10 mouse cellular contexts compared by ENCODE assay signal in genomic region chr1:167273380-167274163, GRCm38 (mm10). TPM values are rescaled to one million over a fixed set of nuclear protein-coding genes. Genes with fewer than 3 reads are reported as not detected.
DNase-seq lines count a peak whose midpoint lies in the region; ATAC-seq and TF ChIP-seq lines count a peak whose summit lies in the region.
"Had no signal": no experiment of that assay in that cellular context is flagged by ENCODE, and none has a peak within 500 bp of the region (broad histone marks: within the 10 kb centered on the region; RNA-seq: fewer than 3 reads in every experiment).

No protein-coding gene starts in this region.

- TF ChIP-seq CTCF in MEL (IDR thresholded peaks at IDR 0.05 in 2 of 3, conservative IDR thresholded peaks at IDR 0.05 in 1 of 3; ENCODE audit: control insufficient read depth in 1 of 3, insufficient read depth in 1 of 3, low read depth in 2 of 3, low read length in 3 of 3, poor library complexity in 1 of 3, severe bottlenecking in 1 of 3): no peak
- no peak for TF ChIP-seq CTCF in gastrocnemius, adult 2 months (IDR thresholded peaks at IDR 0.05)

- no peak overlapping the region for H3K4me3 ChIP-seq in heart, embryonic 14.5 days (ENCODE audit: control insufficient read depth in 1 of 2, insufficient read depth in 1 of 2, low read depth in 1 of 2, low read length in 2 of 2)
- H3K4me3 ChIP-seq in MEL (ENCODE audit: control insufficient read depth in 1 of 2, insufficient read depth in 1 of 2, low read depth in 2 of 2, low read length in 2 of 2): peak overlapping the region; percentile 41 to 66
- H3K4me3 ChIP-seq in liver, embryonic 13.5 days (replicated peaks): peak overlapping the region; percentile 16
- H3K4me3 ChIP-seq in gastrocnemius, adult 2 months: no peak overlapping the region

- no peaks in the 10 kb centered on the region for H3K27me3 ChIP-seq in heart, embryonic 14.5 days (ENCODE audit: control insufficient read depth, insufficient read depth, low read length)
- H3K27me3 ChIP-seq in MEL (ENCODE audit: control insufficient read depth in 1 of 2, insufficient read depth in 2 of 2, low read length in 2 of 2): no peaks in the 10 kb centered on the region
- H3K27me3 ChIP-seq in liver, embryonic 13.5 days: no peaks in the 10 kb centered on the region

- WGBS in heart, embryonic 14.5 days: 19% methylated on average over 14 of the region's 14 CpGs
- 13% methylated on average over 14 of the region's 14 CpGs for WGBS in liver, embryonic 13.5 days (ENCODE audit: insufficient replicate concordance)

- no peaks in the 10 kb centered on the region for H3K36me3 ChIP-seq in heart, embryonic 14.5 days (ENCODE audit: control insufficient read depth, insufficient read depth, low read length)
- H3K36me3 ChIP-seq in MEL (ENCODE audit: control insufficient read depth in 1 of 2, insufficient read depth in 2 of 2, low read length in 2 of 2): peaks cover 2 to 54% of the 10 kb centered on the region in 2 experiments; a peak in 3 of 4 replicates
- peaks cover under 1% of the 10 kb centered on the region; the same call in 1 of the 2 replicates for H3K36me3 ChIP-seq in liver, embryonic 13.5 days

- no peak overlapping the region; the same call in 1 of the 2 replicates for H3K9ac ChIP-seq in heart, embryonic 14.5 days (ENCODE audit: low read length)
- H3K9ac ChIP-seq in MEL (ENCODE audit: control insufficient read depth, low read depth, low read length, poor library complexity, severe bottlenecking): peak overlapping the region; percentile 56
- H3K9ac ChIP-seq in liver, embryonic 13.5 days: peak overlapping the region; percentile 40

- DNase-seq in heart, postnatal 14 days: no peak
- peak; percentile 54 for DNase-seq in CD4-positive helper T cell, adult 2 months (ENCODE audit: low read depth, low spot score)
- DNase-seq in MEL (ENCODE audit: low read depth, low spot score): peak; percentile 89
- DNase-seq in liver, embryonic 13.5 days: no peak
- no peak for DNase-seq in right cerebral cortex, postnatal 14 days
- DNase-seq in gastrocnemius, adult 2 months: no peak
- DNase-seq: embryo, embryonic 11 days; kidney, adult 11 months had no signal

- intact Hi-C loops in heart, postnatal 14 days (cut with DNase I): no loop called here
- intact Hi-C loops in gastrocnemius, adult 2 months (cut with DNase I): loop anchor here (5.0 kb wide), 1 partner anchor 34 kb away; the partner anchor contains the start of gene Tmco1

- TF ChIP-seq EP300 in MEL (IDR thresholded peaks at IDR 0.05; ENCODE audit: low read depth in 1 of 2, low read length in 2 of 2): peak; percentile 86 to 88

- no peak for TF ChIP-seq POLR2A in MEL (IDR thresholded peaks at IDR 0.05; ENCODE audit: control insufficient read depth in 1 of 2, insufficient read depth in 1 of 2, low read depth in 1 of 2, low read length in 2 of 2, poor library complexity in 1 of 2)

- no peaks in the 10 kb centered on the region for H3K9me3 ChIP-seq in heart, embryonic 14.5 days (ENCODE audit: control insufficient read depth, low read length)
- H3K9me3 ChIP-seq in MEL (replicated peaks; ENCODE audit: insufficient read depth, low read length): no peaks in the 10 kb centered on the region
- H3K9me3 ChIP-seq in liver, embryonic 13.5 days (replicated peaks): no peaks in the 10 kb centered on the region

- peaks cover 39 to 57% of the 10 kb centered on the region in 2 experiments for H3K4me1 ChIP-seq in heart, embryonic 14.5 days (ENCODE audit: control insufficient read depth in 2 of 2, insufficient read depth in 2 of 2, low read length in 2 of 2)
- peaks cover 33 to 64% of the 10 kb centered on the region in 2 experiments for H3K4me1 ChIP-seq in MEL (ENCODE audit: control insufficient read depth in 1 of 2, insufficient read depth in 2 of 2, low read length in 2 of 2)
- H3K4me1 ChIP-seq in liver, embryonic 13.5 days (replicated peaks): peaks cover 79% of the 10 kb centered on the region

- TF ChIP-seq RAD21 in MEL (IDR thresholded peaks at IDR 0.05; ENCODE audit: low read depth, low read length): no peak

- peak overlapping the region; percentile 57 to 69; a peak in 3 of 4 replicates for H3K27ac ChIP-seq in heart, embryonic 14.5 days (replicated peaks in 1 of 2; ENCODE audit: control insufficient read depth in 1 of 2, insufficient read depth in 1 of 2, low read depth in 2 of 2, low read length in 2 of 2)
- H3K27ac ChIP-seq in MEL (ENCODE audit: control insufficient read depth, low read depth, low read length): peak overlapping the region; percentile 94
- peak overlapping the region; percentile 83 for H3K27ac ChIP-seq in liver, embryonic 13.5 days
- no peak overlapping the region for H3K27ac ChIP-seq in gastrocnemius, adult 2 months

- H3K79me2 ChIP-seq in MEL (ENCODE audit: control insufficient read depth, insufficient read depth, low read length, poor library complexity): peaks cover 88% of the 10 kb centered on the region

- peak overlapping the region; percentile 52 for H3K4me2 ChIP-seq in heart, embryonic 14.5 days (ENCODE audit: low read length)
- peak overlapping the region; percentile 56 for H3K4me2 ChIP-seq in liver, embryonic 13.5 days

- no peak for ATAC-seq in heart, embryonic 14.5 days (ENCODE audit: insufficient number of reproducible peaks, insufficient read depth, low FRiP score, low read depth)
- ATAC-seq in liver, embryonic 13.5 days (ENCODE audit: low read depth): peak; percentile 59
- no peak for ATAC-seq in monocyte, adult 5-6 weeks (replicated peaks; ENCODE audit: insufficient number of reproducible peaks, low FRiP score, low TSS enrichment, poor library complexity, severe bottlenecking)

TF ChIP-seq in MEL, 35 proteins besides CTCF, POLR2A, EP300 and RAD21 (continues in another document):
- no peak for TF ChIP-seq UBTF (IDR thresholded peaks at IDR 0.05; ENCODE audit: borderline replicate concordance, insufficient read depth, low read depth, low read length)
- TF ChIP-seq ZMIZ1 (IDR thresholded peaks at IDR 0.05; ENCODE audit: low read depth, low read length): peak; percentile 42
- TF ChIP-seq MAFK (IDR thresholded peaks at IDR 0.05; ENCODE audit: borderline replicate concordance, low read depth, low read length): 0 out of 2 replicates have a peak, but pooled peaks have one; percentile 26
- no peak for TF ChIP-seq ZC3H11A (IDR thresholded peaks at IDR 0.05; ENCODE audit: low read depth, low read length)
- TF ChIP-seq MEF2A (IDR thresholded peaks at IDR 0.05; ENCODE audit: extremely low read depth, insufficient replicate concordance, low read depth, low read length, poor library complexity, severe bottlenecking): no peak
- peak; percentile 83 for TF ChIP-seq TCF12 (IDR thresholded peaks at IDR 0.05; ENCODE audit: low read depth, low read length)
- TF ChIP-seq SMC3 (IDR thresholded peaks at IDR 0.05; ENCODE audit: low read depth, low read length): no peak
- peak; percentile 46; the same call in 1 of the 2 replicates for TF ChIP-seq BHLHE40 (IDR thresholded peaks at IDR 0.05; ENCODE audit: borderline replicate concordance, low read depth, low read length)
- peak; percentile 95 for TF ChIP-seq GATA1 (IDR thresholded peaks at IDR 0.05; ENCODE audit: low read depth, low read length)
- peak; percentile 27; the same call in 1 of the 2 replicates for TF ChIP-seq TAL1 (IDR thresholded peaks at IDR 0.05; ENCODE audit: low read length)
- no peak for TF ChIP-seq KAT2A (conservative IDR thresholded peaks at IDR 0.05; ENCODE audit: low read depth, low read length)
- TF ChIP-seq ZNF384 (IDR thresholded peaks at IDR 0.05; ENCODE audit: low read depth, low read length): 0 out of 2 replicates have a peak, but pooled peaks have one; percentile 18
- peak; percentile 94 for TF ChIP-seq SIN3A (IDR thresholded peaks at IDR 0.05; ENCODE audit: low read length)
- TF ChIP-seq USF2 (IDR thresholded peaks at IDR 0.05; ENCODE audit: borderline replicate concordance in 1 of 2, insufficient read depth in 1 of 2, low read depth in 1 of 2, low read length in 2 of 2): no peak
- 0 out of 2 replicates have a peak, but pooled peaks have one; percentile 43 for TF ChIP-seq POLR2AphosphoS2 (IDR thresholded peaks at IDR 0.05; ENCODE audit: low read length)
- peak; percentile 73 for TF ChIP-seq RCOR1 (IDR thresholded peaks at IDR 0.05; ENCODE audit: low read depth, low read length)
- peak; percentile 81 for TF ChIP-seq ETS1 (IDR thresholded peaks at IDR 0.05; ENCODE audit: low read depth, low read length)
- TF ChIP-seq POLR2AphosphoS5 (IDR thresholded peaks at IDR 0.05; ENCODE audit: borderline replicate concordance, low read depth, low read length): no peak
- no peak for TF ChIP-seq ZKSCAN1 (IDR thresholded peaks at IDR 0.05; ENCODE audit: low read depth, low read length)
- peak; percentile 82 for TF ChIP-seq MAX (IDR thresholded peaks at IDR 0.05; ENCODE audit: low read length)
- TF ChIP-seq E2F4 (IDR thresholded peaks at IDR 0.05; ENCODE audit: borderline replicate concordance, low read depth, low read length): no peak
- peak; percentile 91; the same call in 1 of the 2 replicates for TF ChIP-seq MXI1 (IDR thresholded peaks at IDR 0.05; ENCODE audit: low read depth, low read length)
- peak; percentile 58 for TF ChIP-seq NRF1 (IDR thresholded peaks at IDR 0.05; ENCODE audit: insufficient read depth, low read depth, low read length, poor library complexity, severe bottlenecking)
- TF ChIP-seq CHD2 (IDR thresholded peaks at IDR 0.05; ENCODE audit: low read length): peak; percentile 85

RNA-seq across cellular contexts. Expression of gene Uck2, which starts 11.5 kb away (rescaled TPM):
- polyA plus RNA-seq in heart, embryonic 14.5 days (2014; fragmentation: Nextera tagmentation; extraction: Ambion mirVana): 39.2 TPM in 2 replicates
- total RNA-seq in heart, postnatal 14 days (2021): 10 to 100 TPM; 47.3 to 54.5 TPM
- 191 and 213 TPM in 2 replicates for total RNA-seq in MEL (2012; rRNA removed)
- polyA plus RNA-seq in MEL (2012; ENCODE audit: insufficient read depth in 1 of 2, insufficient read length in 2 of 2, low read depth in 1 of 2, low replicate concordance in 2 of 2, missing spikeins in 1 of 2): 100 to 1,000 TPM; 290 to 643 TPM
- 67.1 and 82.5 TPM in 2 replicates for polyA plus RNA-seq in liver, embryonic 13.5 days (2015; fragmentation: Nextera tagmentation; extraction: Ambion mirVana)
- total RNA-seq in monocyte, adult 5-6 weeks (2017): 12.9 to 32.1 TPM (median 23.7 TPM) in 3 replicates
- total RNA-seq in gastrocnemius, adult 2 months (2021): 10 to 100 TPM; 14.1 to 22.4 TPM

RNA-seq across cellular contexts. Expression of gene Tmco1, which starts 34.6 kb away (rescaled TPM):
- polyA plus RNA-seq in heart, embryonic 14.5 days (2014; fragmentation: Nextera tagmentation; extraction: Ambion mirVana): 85.6 and 90.1 TPM in 2 replicates
- 10 to 100 TPM; 80.6 to 86.5 TPM for total RNA-seq in heart, postnatal 14 days (2021)
- total RNA-seq in MEL (2012; rRNA removed): 126 and 128 TPM in 2 replicates
- polyA plus RNA-seq in MEL (2012; ENCODE audit: insufficient read depth in 1 of 2, insufficient read length in 2 of 2, low read depth in 1 of 2, low replicate concordance in 2 of 2, missing spikeins in 1 of 2): 100 to 1,000 TPM in 1 of 2 experiments, not detected in 1; 110 TPM
- 69.9 and 84.5 TPM in 2 replicates for polyA plus RNA-seq in liver, embryonic 13.5 days (2015; fragmentation: Nextera tagmentation; extraction: Ambion mirVana)
- 134 to 200 TPM (median 168 TPM) in 3 replicates for total RNA-seq in monocyte, adult 5-6 weeks (2017)
- total RNA-seq in gastrocnemius, adult 2 months (2021): 10 to 100 TPM; 33.2 to 40.4 TPM

Comparison
In these comparisons a context has a peak if more than half of its experiments do, and no peak if none do; other contexts are left out.
1. H3K4me3 ChIP-seq: peak in MEL (2 of 2) and liver, embryonic 13.5 days (single experiment); none in heart, embryonic 14.5 days (0 of 2) and gastrocnemius, adult 2 months (single experiment).
2. DNase-seq: peak in CD4-positive helper T cell, adult 2 months (single experiment) and MEL (single experiment); none in heart, postnatal 14 days (0 of 2), liver, embryonic 13.5 days (single experiment), right cerebral cortex, postnatal 14 days (single experiment) and gastrocnemius, adult 2 months (single experiment).